Mouse (Mus musculus): Measurements from ENCODE around the gene Bloc1s6.

The Bloc1s6 gene

DNA sequence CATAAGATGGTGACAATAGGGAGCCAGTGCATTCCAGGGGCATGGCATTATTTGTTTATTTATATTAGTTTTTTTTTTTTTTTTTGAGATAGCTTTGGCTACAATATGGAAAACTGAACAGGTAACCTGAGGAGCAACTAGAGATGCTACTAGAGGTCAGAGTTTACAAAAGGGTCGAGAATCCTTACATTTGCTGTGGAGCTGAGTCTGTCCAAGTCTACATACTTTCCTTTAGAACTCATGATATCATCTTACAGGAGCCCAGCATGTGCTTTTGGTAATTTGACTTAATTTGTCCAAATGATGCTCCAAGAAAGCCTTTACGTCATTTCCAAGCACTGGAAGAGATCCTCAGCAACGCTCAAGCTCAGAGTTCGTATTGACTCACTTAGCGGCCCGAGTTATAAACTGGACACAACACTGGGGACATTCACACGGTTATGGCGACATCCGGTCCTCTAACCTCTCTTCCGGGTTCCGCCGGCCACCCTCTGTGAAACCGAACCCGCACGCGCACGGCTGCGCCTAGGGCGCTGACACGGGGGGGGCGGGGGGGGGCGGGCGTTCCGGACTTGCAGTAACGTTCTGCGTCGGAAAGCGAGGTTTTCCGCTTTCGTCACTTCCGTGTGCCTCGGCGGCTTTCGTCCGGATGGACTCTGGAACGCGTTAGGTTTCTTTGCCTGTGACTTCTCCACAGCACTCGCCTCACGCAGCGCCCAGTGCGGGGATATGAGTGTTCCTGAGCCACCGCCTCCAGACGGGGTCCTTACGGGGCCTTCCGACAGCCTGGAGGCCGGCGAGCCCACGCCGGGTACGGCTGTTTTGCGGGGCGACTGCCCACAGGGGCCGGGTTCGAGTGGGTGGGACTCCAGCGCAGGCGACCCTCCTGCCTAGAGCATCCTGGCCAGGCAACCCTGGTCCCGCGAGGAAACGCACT lies at the start of gene Bloc1s6:
Bloc1s6 (plus strand) TSS at position 610 of the 937 bp plus-strand sequence.
- DNase-seq (ENCODE audit: extremely low read depth, insufficient read length, low spot score): peak; percentile 89

DNA sequence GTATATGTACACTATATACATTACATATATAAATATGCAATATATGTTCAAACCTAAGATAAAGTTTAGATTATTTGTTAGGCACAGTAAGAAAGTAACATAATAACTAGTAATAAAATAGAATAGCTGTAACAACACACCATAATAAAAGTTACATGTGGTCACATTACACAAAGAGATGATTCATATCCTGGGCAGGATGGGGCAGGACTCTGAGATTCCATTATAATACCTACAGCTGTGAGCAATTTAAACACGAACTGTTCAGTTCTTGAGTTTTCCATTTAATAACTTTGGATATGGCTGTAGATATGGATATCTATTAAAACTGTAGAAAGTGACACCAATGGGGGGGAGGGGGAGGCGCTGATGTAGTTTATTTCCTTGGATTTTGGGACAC lies 40.8 kb upstream of the Bloc1s6 start:
- no peak for DNase-seq (ENCODE audit: extremely low read depth, insufficient read length, low spot score)

DNA sequence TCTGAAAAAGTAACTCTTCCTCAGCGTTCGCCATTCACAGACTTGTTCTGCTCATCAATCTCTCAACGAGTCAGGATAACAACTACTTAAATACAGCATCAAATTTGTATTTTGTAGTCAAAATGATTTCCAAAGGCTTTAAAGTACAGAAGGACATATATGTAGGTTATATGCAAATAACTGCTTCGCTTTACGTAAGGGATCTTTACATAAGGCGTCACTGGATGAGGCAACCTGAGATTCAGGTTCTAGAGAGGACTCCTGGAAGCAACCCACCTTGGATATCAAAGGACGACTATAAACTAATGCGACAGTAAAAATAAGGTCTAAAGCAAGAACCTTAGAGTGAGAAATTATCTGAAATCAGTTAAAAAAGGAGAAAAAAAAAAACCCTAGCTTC lies 37.3 kb upstream of the Bloc1s6 start:
- no peak for DNase-seq (ENCODE audit: extremely low read depth, insufficient read length, low spot score)

DNA sequence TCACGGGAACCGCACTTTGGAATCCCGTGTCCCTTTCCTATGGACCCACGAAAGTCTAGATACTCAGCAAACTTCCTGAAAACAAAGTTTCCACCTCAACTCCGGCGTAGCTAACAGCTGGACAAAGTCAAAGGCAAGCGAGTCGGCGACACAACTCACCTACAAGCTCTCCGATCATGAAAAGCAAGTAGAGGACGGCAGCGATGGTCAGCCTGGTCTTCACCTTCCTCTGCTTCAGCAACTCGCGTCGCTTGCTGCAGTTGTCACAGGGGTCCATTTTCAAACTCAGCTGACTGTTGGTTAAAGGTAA lies 36.5 kb upstream of the Bloc1s6 start:
- no peak for DNase-seq (ENCODE audit: extremely low read depth, insufficient read length, low spot score)

DNA sequence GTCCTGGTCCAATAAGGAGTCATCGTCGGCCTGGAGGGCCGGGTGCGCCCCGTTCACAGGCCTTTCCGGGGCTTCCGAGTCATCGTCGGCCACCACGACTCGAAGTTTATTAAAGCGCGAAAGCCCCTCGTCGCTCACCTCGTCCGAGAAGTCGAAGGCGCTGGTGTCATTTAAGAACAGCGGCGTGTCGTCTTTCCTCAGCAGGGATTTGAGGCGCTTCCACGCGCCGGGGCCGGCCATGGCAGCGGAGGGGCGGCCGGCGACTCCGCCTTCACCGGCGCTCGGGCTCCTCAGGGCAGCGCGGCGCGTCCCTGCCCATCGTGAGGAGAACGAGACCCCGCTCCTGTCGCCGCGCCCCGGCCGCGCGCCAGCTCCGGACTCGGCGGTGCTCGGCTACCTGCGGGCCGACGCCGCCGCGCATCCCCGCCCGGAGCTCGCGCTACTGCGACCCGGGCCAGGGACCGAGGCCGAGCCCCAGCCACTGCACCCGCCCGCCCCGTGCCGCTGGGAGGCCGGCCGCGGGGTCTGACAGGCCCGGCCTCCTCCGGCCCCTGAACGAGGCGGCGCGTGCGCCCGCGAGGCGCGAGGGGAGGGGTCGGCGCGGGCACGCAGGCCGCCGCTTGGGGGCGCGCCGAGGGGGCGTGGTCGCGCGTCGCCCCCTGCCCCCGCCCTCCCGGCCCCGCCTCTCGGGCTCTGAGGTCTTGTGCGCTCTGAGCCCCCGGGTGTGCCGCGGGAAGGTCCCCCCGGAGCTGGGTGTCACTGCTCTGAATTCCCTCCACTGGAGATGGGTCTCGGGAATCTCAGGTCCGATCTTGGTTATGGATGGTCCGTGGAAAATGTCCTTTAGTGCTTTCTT lies 35.9 kb upstream of the Bloc1s6 start, which contains the start of gene Slc30a4:
Slc30a4 (minus strand) TSS at position 483 of the 856 bp plus-strand sequence.
- peak; percentile 79 for DNase-seq (ENCODE audit: extremely low read depth, insufficient read length, low spot score)

DNA sequence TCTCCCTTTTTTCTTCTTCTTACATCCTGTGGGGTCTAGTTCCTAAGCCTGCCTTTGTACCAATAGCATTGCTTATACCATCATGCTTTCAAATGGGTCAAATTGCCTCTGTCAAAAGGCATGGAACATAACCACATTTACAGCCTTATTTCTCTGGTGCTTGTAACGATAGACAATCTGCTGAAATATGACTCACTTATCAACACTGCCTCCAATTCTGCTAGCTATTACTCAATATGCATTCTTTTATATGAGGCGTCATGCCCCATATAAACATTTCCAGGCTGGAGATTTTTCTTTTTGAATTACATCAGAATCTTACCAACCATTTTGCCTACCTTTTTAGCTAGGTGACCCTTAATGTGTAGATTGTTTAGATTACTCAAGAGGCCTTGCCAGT lies 33.7 kb upstream of the Bloc1s6 start:
- DNase-seq (ENCODE audit: extremely low read depth, insufficient read length, low spot score): peak; percentile 50

DNA sequence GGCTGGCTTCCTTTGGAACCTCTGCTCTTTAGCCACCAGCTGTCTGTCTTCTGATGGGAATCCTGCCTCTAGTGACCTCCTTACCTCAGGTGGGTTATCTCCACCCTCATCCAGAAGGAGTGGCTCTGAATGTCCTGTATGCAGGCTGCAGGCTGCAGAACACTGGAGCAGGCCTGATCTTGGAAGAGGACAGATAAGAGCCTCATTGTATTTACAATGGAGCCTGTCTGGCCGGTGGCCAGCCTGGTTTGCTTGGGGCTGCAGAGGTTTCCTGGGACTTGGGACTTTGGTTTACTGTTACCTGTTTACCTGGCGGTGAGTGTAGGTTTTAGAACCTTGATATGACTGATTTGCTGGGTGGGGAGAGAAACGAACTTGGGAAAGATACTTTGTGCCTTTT lies 30.2 kb upstream of the Bloc1s6 start:
- DNase-seq (ENCODE audit: extremely low read depth, insufficient read length, low spot score): no peak

DNA sequence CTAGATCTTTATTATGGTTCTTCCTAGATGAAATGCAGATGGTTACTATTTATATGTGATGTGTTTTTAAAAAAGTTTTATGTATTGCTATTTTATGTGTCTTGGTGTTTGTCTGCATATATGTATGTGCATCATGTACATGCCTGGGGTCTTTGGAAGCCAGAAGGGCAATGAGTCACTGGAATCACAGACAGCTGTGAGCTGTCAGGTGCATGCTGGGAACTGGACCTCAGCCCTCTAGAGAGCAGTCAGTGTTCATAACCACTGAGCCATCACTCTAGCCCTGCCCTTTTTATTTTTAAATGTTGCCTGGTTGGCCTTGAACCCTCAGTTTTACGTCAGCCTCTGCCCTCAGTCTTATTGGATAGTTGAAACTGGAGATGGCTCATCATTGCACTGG lies 29.1 kb upstream of the Bloc1s6 start:
- DNase-seq (ENCODE audit: extremely low read depth, insufficient read length, low spot score): no peak

DNA sequence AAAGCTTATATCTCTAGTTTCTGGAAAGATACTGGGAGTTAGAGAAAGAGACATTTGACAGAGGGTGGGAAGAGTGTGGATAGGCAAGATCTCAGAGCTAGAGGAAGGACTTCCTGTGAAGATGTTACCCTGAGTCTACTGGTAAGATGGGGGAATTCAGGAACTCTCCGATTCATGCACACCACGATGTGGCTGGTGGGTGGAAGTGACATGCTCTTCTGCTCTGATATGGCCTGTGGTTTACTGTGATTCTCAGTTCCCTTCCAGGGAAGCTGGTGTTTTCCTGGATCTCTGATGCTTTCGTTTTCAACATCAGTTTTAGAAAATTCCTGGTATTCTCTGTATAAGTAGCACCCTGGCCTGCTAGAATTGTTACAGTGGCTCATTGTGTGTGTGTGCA lies 26.4 kb upstream of the Bloc1s6 start:
- DNase-seq (ENCODE audit: extremely low read depth, insufficient read length, low spot score): no peak

DNA sequence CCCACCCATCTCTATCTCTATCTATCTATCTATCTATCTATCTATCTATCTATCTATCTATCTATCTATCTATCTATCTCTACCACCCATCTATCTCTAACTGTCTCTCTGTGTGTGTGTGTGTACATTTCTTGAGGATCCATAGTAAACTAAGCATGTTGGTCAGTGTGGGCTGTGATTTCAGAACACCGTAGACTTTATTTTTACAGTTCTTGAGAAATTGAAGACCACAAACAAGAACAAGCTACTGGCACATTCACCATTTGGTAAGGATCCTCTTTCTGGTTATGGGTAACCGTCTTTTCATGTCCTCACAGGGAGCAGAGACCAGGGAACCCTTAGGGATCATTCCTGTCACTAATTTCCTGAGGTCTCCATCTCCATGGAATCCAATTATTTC lies 25.5 kb upstream of the Bloc1s6 start:
- DNase-seq (ENCODE audit: extremely low read depth, insufficient read length, low spot score): no peak

DNA sequence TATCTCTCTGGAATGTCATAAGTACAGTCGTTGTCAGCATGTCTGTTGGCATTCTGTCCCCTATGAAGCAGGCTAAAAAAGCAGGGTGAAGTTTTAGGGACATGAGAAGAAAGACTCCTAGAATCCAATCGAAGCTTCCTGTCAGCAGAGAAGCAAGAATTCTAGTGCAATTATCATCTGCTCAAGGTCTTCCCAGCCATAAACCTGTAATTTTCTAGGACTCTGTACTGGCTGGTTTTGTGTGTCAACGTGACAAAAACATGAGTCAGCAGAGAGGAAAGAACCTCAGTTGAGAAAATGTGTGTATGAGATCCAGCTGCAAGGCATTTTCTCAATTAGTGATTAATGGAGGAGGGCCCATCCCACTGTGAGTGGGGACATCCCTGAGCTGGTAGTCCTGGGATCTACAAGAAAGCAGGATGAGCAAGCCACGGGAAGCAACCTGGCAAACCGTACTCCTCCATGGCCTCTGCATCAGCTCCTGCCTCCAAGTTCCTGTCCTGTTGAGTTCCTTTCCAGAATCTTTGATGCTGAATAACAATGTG lies 23.1 kb upstream of the Bloc1s6 start:
- no peak for DNase-seq (ENCODE audit: extremely low read depth, insufficient read length, low spot score)

DNA sequence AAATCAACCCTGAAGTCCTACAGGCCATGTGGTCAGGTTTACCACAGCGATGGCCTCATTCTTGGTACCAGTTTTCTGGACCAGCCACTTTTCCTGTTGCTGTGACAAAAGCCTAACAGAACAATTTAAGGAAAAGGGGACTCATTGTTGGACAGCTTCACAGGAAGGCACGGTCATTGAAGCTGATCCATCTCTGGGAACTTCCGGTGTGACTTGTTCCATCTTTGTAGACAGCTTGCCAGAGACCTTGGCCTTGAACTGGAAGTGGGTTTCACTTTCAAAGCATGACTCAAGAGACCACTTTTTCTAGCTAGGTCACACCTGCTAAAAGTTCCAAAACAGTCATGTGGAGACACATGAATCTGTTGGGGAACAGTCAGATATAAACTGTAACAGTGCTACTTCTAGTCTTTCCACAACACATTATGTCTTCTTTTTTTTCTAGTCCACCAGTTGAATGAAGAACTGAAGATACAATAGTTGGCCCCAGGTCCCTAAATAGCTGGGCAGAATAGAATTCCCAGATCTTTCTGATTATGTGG lies 21.9 kb upstream of the Bloc1s6 start:
- DNase-seq (ENCODE audit: extremely low read depth, insufficient read length, low spot score): peak; percentile 74

DNA sequence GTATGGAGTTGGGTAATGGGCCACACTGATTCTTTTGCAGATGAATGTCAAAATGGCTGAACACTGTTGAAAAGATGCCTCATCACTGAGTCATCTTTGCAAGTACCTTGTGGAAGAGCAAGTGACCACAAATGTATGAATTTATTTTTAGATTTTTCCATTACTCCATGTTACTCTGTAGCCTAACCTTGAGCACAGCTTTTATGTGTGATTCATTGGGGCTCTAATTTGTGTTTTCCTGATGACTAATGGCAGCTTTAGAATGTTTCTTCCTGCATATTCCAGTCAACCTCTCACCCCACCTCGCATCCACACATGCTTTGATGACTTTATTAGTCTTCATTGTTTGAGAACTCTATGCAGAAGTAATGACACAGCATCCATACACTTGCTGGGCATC lies 19.1 kb upstream of the Bloc1s6 start:
- DNase-seq (ENCODE audit: extremely low read depth, insufficient read length, low spot score): peak; percentile 83

DNA sequence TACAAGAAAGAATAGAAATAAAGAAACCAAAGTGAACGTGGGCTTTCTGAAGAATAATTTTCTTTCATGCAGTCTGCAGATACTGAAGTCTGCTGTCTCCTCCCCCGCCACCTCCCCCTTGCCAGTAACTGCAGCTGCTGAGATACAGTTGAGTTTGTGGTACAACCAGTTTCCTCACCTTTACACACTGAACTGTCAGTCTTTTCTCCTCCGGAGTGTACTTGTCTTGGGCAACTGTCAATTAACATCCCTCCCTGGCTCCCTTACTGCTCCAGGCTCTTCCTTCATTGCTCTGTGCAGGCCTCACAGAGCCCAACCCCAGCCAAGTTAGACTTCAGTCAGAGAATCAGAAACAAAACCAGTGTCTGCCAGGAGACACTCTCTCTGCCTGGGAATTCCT lies 17.7 kb upstream of the Bloc1s6 start:
- DNase-seq (ENCODE audit: extremely low read depth, insufficient read length, low spot score): no peak

DNA sequence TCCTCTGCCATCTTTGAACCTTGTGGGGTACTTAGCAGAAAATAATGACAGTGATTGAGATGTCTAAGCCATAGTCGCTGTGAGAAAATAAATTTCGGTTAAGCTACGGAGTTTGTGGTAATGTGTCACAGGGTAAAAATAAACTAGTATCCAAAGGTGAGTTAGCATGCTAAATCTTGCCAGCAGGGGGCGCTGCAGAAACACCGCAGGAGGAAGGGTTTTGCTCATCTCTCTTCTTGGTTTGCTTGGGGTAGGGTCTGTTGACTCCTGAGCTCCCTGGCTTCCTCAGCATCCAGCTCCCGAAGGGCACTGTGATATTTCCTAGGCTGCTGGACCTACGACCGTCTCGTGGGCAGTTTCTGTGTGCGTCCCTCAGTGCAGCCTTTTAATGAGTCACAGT lies 12.7 kb upstream of the Bloc1s6 start:
- peak; percentile 33 for DNase-seq (ENCODE audit: extremely low read depth, insufficient read length, low spot score)

DNA sequence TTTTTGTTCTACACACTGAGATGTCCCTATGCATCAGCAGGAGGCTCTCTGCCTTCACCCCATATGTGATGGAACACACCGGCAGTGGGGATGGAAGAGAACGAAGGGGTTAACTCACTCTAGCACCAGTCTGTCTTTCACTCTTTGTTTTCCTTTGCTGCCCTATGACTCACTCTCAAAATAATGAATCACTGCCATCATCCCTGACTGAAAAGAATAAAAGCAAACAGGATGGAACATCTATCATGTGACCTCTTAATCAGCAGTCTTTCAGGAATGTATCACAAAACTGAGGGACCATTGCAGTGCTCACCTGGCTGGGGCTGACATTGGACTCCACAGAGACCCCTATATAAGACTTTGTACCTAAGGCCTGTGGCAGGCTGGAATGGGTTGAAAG lies 6.8 kb upstream of the Bloc1s6 start:
- peak; percentile 71 for DNase-seq (ENCODE audit: extremely low read depth, insufficient read length, low spot score)

DNA sequence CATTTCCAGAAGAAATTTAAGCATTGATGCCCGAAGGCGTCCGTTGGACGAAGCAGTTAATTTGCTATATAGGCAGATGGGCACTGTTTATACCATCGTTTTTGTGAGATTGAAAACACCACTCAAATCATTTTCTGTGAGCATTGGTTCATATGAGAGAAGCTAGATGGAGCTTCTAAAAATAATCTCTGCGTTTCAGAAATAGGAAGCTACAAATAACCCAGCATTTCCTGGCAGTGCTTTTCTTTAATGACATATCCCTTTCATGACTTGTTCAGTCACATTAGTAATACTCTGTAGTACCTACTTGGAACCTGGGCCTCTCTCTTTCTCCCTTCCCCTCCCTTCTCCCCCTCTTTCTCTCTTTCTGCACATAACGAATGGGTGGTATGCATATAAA lies 720 bp downstream of the Bloc1s6 start:
- DNase-seq (ENCODE audit: extremely low read depth, insufficient read length, low spot score): no peak

DNA sequence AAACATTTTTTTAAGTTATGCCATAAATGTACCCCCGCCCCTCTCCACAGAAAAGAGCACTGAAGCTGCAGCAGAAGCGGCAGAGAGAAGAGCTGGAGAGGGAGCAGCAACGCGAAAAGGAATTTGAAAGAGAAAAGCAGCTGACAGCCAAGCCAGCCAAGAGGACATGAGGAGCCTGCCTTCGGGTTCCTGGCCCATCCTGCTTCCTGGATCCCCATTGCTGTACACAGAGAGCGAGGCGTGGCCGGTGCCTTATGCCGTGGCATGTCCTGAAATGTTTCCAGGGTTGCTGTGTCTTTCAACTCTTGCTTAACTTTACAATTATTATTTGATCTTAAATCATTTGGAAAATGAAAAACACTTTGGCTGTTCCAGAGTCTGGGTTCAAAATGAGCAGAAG lies 8.2 kb downstream of the Bloc1s6 start:
- DNase-seq (ENCODE audit: extremely low read depth, insufficient read length, low spot score): no peak

DNA sequence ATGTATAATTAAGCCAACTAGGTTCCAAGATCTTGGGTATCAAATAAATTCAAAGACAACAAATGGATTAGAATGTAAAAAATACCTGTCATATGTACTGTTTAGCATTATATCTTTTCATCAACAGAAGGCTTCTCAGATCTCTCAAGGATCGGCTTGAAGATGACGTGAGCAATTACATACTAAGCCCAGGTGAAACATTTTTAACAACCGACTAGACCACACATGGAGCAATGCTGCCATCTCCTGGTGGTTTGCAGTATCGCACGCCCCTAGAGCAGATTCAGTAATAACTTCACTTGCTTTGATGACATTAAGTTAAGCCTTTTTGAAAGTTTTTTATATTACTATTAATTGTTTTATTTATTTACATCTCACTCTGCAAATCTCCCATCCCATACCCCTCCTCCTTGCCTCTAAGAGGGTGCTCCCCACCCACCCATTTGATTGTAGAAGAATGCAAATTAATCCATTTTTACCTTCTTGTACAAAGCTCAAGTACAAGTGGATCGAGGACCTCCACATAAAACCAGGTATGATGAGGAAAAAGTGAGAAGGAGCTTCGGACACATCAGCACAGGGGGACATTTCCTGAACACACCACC lies 15.5 kb downstream of the Bloc1s6 start:
- peak; percentile 14 for DNase-seq (ENCODE audit: extremely low read depth, insufficient read length, low spot score)

DNA sequence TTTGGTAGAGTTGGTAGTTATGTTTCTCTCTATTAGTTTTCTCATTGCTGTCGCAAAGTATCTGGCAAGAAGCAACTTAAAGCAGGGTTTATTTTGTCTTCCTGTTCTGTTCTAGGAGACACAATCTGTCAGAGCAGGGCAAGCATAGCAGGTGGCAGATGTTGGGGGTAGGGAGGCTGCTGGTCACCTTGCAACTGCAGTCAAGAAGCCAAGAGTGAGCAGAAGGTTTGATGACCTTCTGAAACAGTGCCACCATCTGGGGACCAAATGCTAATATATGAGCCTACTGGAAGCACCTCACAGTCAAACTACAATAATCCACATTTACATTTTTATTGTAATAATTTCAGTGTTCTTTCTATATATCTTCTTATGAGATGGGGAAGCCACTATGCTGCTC lies 21.5 kb downstream of the Bloc1s6 start:
- no peak for DNase-seq (ENCODE audit: extremely low read depth, insufficient read length, low spot score)

DNA sequence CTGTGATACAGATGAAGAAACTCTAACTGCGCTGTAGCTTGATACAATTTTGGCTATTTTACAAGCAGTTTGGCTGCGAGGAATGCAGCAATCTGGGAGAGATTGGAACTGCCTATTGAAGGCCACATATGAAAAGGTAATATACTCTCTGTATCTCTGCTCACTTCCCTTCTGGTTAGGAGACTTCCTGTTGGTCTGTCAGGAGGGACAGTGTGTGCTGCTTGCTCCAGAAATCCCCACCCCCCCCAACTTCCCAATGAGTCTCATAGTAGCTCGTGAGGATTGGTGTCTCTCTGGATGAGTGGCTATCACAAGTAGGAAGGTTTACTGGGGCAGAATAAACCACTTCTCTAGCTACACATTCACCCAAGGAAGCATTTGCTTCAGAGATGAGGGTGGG lies 24.7 kb downstream of the Bloc1s6 start:
- no peak for DNase-seq (ENCODE audit: extremely low read depth, insufficient read length, low spot score)
